Mouse (Mus musculus) kidney, embryonic 14.5 days (tissue): ENCODE results near the gene Rfc5. TPM values are rescaled to one million over a fixed set of nuclear protein-coding genes. Genes with fewer than 3 reads are reported as not detected.

ENCODE experiments used
- ATAC-seq: fragments of 200-750 bp; cut with Nextera tagmentation; 2 replicates; pipeline ENCODE4 v1.8.0; 2017; ENCODE audit warnings: moderate number of reproducible peaks, mild to moderate bottlenecking, moderate TSS enrichment, moderate library complexity; ENCODE audit not compliant: low FRiP score, low TSS enrichment
- H3K27ac ChIP-seq: fragments of 300-500 bp; sonication (generic); 2 replicates; pipeline ENCODE4 v1.5.1; 2014; ENCODE audit warnings: low read depth, mild to moderate bottlenecking, low read length, moderate library complexity, mixed read lengths
- H3K27me3 ChIP-seq: fragments of 300-500 bp; sonication (generic); 2 replicates; pipeline ENCODE4 v1.6.1; 2014; ENCODE audit warnings: mild to moderate bottlenecking, low read length; ENCODE audit not compliant: control insufficient read depth, insufficient read depth
- H3K36me3 ChIP-seq: fragments of 300-500 bp; sonication (generic); 2 replicates; pipeline ENCODE4 v1.6.1; 2014; ENCODE audit warnings: low read length, mixed read lengths; ENCODE audit not compliant: control insufficient read depth, insufficient read depth
- H3K4me1 ChIP-seq: fragments of 300-500 bp; sonication (generic); 2 replicates; pipeline ENCODE4 v1.6.1; 2014; ENCODE audit warnings: low read length, mixed read lengths; ENCODE audit not compliant: control insufficient read depth, insufficient read depth
- H3K4me2 ChIP-seq: fragments of 300-500 bp; sonication (generic); replicated peaks from 2 replicates; pipeline ENCODE4 v1.6.1; 2014; ENCODE audit warnings: low read depth, mild to moderate bottlenecking, low read length
- H3K4me3 ChIP-seq: fragments of 300-500 bp; sonication (generic); 2 replicates; pipeline ENCODE4 v1.5.1; 2014; ENCODE audit warnings: mild to moderate bottlenecking, low read length
- H3K9ac ChIP-seq: fragments of 300-500 bp; sonication (generic); 2 replicates; pipeline ENCODE4 v1.6.1; 2014; ENCODE audit warnings: low read depth, mild to moderate bottlenecking, low read length, moderate library complexity
- H3K9me3 ChIP-seq: fragments of 300-500 bp; sonication (generic); 2 replicates; pipeline ENCODE4 v1.6.1; 2016; ENCODE audit warnings: low read length; ENCODE audit not compliant: control insufficient read depth
- WGBS: fragments of 180-500 bp; shearing (Covaris S2); extraction: QIAGEN DNeasy Blood & Tissue Kit; methylation state at CpG from one replicate; pipeline ENCODE4 v1.1.7; 2014; 5-methylcytosine and 5-hydroxymethylcytosine counted together
- polyA plus RNA-seq: library from polyadenylated mRNA; unstranded; fragments of >200 nt; fragmentation: Nextera tagmentation; extraction: Ambion mirVana; gene quantifications from 2 replicates; pipeline ENCODE4 v1.2.1, GENCODE M21; 2014

Rfc5 gene
- polyA plus RNA-seq, 1 experiment from 2014 or later = 111 TPM

DNA sequence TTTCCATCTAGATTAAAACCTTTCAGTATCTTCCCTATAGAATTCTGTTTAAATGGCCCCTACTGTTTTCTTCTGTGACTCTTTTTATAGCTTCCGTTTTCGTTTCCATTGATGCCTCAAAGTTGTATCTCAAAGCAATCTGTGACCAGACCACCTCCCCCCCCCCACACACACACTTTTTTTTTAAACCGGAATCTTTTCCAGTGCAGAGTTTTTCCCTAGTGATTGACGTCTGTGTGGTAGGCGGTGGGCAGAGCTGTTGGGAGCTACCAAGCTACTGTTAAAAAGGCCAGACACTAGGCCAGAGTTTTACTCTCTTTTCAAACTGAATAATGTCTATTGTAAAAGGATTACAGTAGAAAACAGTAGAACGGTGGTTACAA lies 30.6 kb downstream of the Rfc5 start:
- no peaks in the 10 kb centered on the region for H3K27me3 ChIP-seq
- 10% methylated on average over 6 of the region's 6 CpGs for WGBS
- no peaks in the 10 kb centered on the region for H3K9me3 ChIP-seq
- peak overlapping the region; percentile 93; the same call in 1 of the 2 replicates for H3K27ac ChIP-seq
- no peak for ATAC-seq
- H3K4me1 ChIP-seq = peaks cover 46% of the 10 kb centered on the region
- peak overlapping the region; percentile 87 for H3K4me2 ChIP-seq
- peak overlapping the region; percentile 94 for H3K4me3 ChIP-seq
- peak overlapping the region; percentile 93 for H3K9ac ChIP-seq
- H3K36me3 ChIP-seq = no peaks in the 10 kb centered on the region; the same call in 1 of the 2 replicates

DNA sequence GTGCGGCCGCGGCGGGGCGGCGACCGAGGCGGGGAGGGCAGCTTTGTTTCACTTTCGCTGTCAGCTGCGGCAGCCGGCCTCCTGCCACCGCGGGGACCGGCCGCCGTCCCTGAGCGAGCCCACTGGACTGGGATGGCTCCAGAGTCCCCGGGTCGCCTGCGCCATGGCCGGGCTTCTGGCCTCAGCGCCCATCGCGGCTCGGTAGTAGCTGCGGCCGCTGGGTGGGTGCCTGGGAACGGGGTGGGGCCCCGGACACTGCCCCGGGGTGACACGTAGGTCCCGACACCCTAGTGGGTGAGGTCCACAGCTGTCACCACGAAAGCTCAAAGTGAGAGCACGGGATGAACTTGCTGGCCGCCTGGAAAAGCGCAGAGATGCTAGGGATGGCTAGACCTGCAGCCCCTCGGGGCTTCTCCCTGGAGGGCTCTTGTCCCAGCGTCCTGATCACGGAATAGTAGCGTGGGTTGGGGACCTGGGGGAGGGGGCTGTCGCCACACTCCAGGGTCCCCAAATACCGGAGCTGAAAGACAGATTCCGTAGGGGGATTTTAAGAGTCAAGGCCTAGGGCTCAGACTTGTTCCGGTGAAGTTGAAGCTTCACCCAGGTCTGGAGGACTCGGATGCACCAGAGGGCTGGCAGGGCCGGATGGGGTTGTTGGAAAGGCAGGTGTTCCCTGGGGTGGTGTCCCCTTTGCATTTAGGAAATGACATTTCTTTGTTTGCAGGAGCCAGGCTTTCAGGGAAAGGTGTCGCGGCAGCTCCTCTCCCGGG lies 31.2 kb downstream of the Rfc5 start:
- Histone ChIP-seq H3K27ac (peak overlapping the region; percentile 93), H3K4me2 (peak overlapping the region; percentile 87), H3K36me3 (no peaks in the 10 kb centered on the region; the same call in 1 of the 2 replicates), H3K9ac (peak overlapping the region; percentile 93), H3K4me1 (peaks cover 46% of the 10 kb centered on the region), H3K9me3 (no peaks in the 10 kb centered on the region), H3K4me3 (peak overlapping the region; percentile 94), H3K27me3 (no peaks in the 10 kb centered on the region)
- WGBS = 1% methylated on average over 34 of the region's 49 CpGs
- peak; percentile 43; the same call in 1 of the 2 replicates for ATAC-seq

DNA sequence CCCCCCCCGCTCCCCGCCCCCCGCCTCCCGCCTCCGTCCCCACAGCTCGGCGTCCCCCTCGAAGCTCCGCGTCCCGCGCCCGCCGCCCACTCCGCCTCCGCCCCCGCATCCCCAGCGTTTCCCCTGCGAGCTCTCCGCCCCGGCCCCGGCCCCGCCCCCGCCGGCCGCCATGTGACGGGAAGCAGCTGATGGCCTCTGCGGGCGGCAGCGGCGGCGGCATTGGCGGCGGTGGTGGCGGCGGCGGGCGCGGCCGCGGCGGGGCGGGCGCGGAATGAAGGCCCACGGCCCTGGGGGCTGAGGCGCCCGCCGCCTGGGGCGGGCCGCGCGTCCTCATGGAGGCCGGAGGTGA lies 31.7 kb downstream of the Rfc5 start, which contains the start of gene Wsb2:
Gene Wsb2, plus strand, starts transcription at position 176 of the 349 bp plus-strand sequence.
- peak; percentile 36 for ATAC-seq
- WGBS = 0% methylated on average over 18 of the region's 54 CpGs
- peaks cover 40% of the 10 kb centered on the region for H3K4me1 ChIP-seq
- H3K9ac ChIP-seq = peak within 1 kb of the TSS; percentile 93
- H3K4me3 ChIP-seq = peak within 1 kb of the TSS; percentile 94
- H3K4me2 ChIP-seq = peak within 1 kb of the TSS; percentile 87
- no peaks in the 10 kb centered on the region for H3K27me3 ChIP-seq
- H3K9me3 ChIP-seq = no peaks in the 10 kb centered on the region
- H3K27ac ChIP-seq = peak within 1 kb of the TSS; percentile 93
- H3K36me3 ChIP-seq = no peaks in the 10 kb centered on the region; the same call in 1 of the 2 replicates

DNA sequence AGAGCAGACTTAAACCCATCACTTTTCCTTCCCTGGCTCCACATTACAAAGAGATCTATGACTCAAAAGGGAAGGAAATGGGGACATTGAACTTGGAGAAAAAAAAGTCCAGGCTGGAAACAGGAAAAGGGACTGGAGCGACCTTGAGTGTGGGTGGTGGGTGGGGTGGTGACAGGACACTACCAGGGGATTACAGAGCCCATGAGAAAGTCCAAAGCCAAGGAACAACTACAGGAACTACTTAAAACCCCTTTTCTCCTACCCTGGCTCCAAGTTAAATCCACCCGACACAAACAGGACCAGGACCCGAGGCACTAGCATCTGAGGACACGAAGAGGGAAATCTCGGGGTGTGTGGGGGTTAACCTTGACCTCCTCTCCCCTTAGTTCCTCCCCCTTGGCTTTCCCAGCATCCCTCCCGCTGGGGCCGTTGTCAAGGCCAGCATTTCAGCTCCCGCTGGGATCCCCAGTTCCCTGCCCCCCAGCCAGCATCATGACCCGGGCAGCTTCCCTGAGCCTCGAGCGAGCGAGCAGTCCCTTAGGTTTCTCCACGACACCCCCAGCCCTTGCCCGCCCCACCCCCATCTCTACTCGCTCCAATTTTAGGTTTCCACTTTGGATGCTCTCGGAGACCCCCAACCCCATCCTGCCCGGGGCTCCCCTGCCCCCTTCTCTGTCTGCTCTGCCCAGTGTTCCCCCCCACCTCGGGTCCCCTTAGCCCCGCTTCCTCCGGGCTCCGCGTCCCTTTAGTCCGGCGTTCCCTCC lies 32.3 kb downstream of the Rfc5 start:
- Histone ChIP-seq H3K27ac (peak overlapping the region; percentile 93), H3K36me3 (no peaks in the 10 kb centered on the region), H3K4me2 (peak overlapping the region; percentile 87), H3K9me3 (no peaks in the 10 kb centered on the region), H3K4me3 (peak overlapping the region; percentile 94), H3K27me3 (no peaks in the 10 kb centered on the region), H3K9ac (peak overlapping the region; percentile 93), H3K4me1 (peaks cover 34% of the 10 kb centered on the region)
- peak; percentile 63 for ATAC-seq
- under 1% methylated on average over 22 of the region's 24 CpGs for WGBS

DNA sequence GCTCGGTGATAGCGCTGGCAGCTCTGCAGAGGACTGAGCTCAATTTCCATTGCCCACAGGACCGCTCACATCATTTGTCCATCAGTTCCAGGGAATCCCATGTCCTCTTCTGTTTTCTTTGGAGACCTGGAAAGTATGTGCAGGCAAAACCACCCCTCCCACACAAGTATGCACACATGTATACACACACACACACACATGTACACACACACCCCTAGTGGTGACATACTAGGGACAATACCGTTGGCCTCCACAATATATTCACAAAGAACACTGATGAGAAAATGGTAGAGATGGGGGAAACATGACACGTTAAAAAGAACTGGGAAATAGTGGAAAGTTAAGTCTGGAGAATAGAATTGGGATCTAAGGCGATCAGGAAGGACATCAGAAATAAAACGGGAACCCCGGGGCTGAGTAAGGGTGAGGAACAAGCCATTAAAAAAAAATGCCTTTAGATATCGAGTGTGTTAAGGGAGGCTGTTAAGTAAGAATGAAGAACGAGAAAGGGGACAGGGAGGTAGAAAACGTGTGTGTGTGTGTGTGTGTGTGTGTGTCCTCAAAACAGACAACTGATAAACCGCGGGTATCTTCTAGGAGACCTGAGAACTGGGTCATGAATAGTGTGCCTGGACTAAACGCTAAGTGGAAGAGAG lies 33.1 kb downstream of the Rfc5 start:
- WGBS = 43% methylated on average over 14 of the region's 14 CpGs
- no peaks in the 10 kb centered on the region for H3K27me3 ChIP-seq
- no peaks in the 10 kb centered on the region for H3K9me3 ChIP-seq
- H3K36me3 ChIP-seq = no peaks in the 10 kb centered on the region
- H3K4me1 ChIP-seq = peaks cover 27% of the 10 kb centered on the region
- H3K9ac ChIP-seq = peak overlapping the region; percentile 93; the same call in 1 of the 2 replicates
- H3K27ac ChIP-seq = peak overlapping the region; percentile 93
- peak overlapping the region; percentile 94 for H3K4me3 ChIP-seq
- ATAC-seq = no peak
- peak overlapping the region; percentile 87 for H3K4me2 ChIP-seq

DNA sequence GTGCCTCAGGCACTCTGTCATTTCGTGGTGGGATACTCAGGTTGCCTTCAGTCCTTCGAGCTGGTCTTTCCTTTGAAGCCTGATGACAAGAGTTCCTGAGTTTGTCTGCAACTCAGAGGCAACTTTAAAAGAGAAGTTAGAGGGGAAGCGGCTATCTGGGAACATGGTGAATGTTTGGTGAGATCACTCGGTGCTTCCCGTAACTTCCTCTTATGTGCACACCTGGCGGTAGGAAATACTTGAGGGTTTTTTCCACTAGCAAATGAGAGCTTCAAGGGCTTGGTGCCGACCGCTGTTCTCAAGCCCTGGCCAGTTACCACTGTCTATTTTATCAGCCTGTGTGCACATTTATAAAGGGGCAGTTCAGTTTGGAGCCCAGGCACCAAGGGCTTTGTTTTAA lies 34.7 kb downstream of the Rfc5 start:
- H3K27me3 ChIP-seq = no peaks in the 10 kb centered on the region
- no peak overlapping the region for H3K4me2 ChIP-seq
- no peaks in the 10 kb centered on the region for H3K36me3 ChIP-seq
- H3K9ac ChIP-seq = no peak overlapping the region
- H3K27ac ChIP-seq = no peak overlapping the region
- no peak overlapping the region for H3K4me3 ChIP-seq
- 69% methylated on average over 8 of the region's 8 CpGs for WGBS
- H3K9me3 ChIP-seq = no peaks in the 10 kb centered on the region
- ATAC-seq = no peak
- H3K4me1 ChIP-seq = peaks cover 11% of the 10 kb centered on the region

DNA sequence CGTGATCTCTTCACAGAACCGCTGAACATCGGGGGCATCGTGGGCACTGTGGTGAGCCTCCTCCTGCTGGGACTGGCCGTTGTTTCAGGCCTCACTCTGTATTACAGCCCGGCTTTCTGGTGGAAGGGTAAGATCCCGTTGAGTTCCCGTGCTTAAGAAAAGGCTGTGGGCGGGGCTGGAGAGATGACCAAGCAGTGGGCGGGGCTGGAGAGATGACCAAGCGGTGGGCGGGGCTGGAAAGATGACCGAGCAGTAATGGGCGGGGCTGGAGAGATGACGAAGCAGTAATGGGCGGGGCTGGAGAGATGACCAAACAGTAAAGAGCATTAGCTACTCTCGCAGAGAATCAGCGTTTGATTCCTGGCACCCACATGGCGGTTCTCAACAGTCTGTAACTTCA lies 40.6 kb downstream of the Rfc5 start:
- peak; percentile 49 for ATAC-seq
- Histone ChIP-seq H3K4me2 (no peak overlapping the region), H3K36me3 (0 out of 2 replicates have a peak, but pooled peaks cover 3% of the 10 kb centered on the region), H3K27me3 (no peaks in the 10 kb centered on the region), H3K9ac (no peak overlapping the region), H3K4me3 (no peak overlapping the region), H3K9me3 (no peaks in the 10 kb centered on the region; the same call in 1 of the 2 replicates), H3K27ac (no peak overlapping the region), H3K4me1 (no peaks in the 10 kb centered on the region)
- 36% methylated on average over 19 of the region's 19 CpGs for WGBS

DNA sequence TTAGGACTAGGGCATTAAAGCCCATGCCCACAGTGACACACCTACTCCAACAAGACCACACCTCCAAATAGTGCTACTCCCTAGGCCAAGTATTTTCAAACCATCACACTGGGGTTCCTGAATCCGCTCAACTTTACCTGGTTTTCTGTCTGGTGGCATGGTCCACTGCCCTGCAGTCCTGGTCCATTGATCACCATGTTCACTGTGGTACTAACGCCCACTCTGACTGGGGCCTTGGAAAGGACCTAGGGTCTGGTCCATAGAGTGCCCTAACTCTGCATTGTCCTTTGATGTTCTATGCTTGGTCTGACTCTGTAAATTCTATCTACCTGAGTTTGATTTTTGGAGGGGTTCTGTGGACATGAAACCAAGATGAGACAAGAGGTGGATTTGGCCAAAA lies 41.0 kb downstream of the Rfc5 start:
- Histone ChIP-seq H3K4me1 (no peaks in the 10 kb centered on the region), H3K27ac (no peak overlapping the region), H3K9ac (no peak overlapping the region), H3K27me3 (no peaks in the 10 kb centered on the region), H3K4me3 (no peak overlapping the region), H3K36me3 (0 out of 2 replicates have a peak, but pooled peaks cover 3% of the 10 kb centered on the region), H3K4me2 (no peak overlapping the region), H3K9me3 (no peaks in the 10 kb centered on the region; the same call in 1 of the 2 replicates)
- 87% methylated on average over 2 of the region's 2 CpGs for WGBS
- 0 out of 2 replicates have a peak, but pooled peaks have one; percentile 63 for ATAC-seq
